Mouse (Mus musculus) G1E-ER4 (cell line): ENCODE measurements around the gene Pgbd5. TPM values are rescaled to one million over a fixed set of nuclear protein-coding genes. Genes with fewer than 3 reads are reported as not detected.

ENCODE experiments used
- GATA1 ChIP-seq: IDR thresholded peaks from one replicate; pipeline ENCODE4 v1.8.0; 2012; ENCODE audit warnings: low read length, inconsistent platforms
- polyA plus RNA-seq: library from polyadenylated mRNA; stranded (reverse); fragments of >175 nt; gene quantifications from 2 replicates; pipeline ENCODE4 v1.2.3, GENCODE M21; 2012

Pgbd5 gene
- not detected in 2 replicates for polyA plus RNA-seq

DNA sequence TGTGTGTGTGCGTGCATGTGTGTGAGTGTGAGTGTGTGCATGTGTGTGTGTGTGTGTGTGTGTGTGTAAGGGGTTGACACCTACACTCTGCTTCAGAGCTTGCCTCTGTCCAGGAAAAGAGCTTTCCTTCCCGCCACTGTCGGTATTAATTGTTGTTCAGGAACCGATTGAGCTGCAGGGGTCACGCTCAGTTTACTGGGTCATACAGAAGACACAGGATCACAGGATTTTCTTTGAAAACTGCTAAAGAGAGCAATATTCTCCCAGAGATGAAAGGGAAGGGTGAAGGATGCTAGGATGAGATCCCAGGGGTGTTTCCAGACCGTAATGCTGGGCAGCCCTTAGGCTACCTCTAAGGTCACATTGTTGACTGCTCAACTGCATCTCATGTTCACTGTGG is at the start of gene Pgbd5:
Gene Pgbd5 (minus strand): TSS at position 101 of the 400 bp plus-strand sequence.
- TF ChIP-seq GATA1 = no peak

DNA sequence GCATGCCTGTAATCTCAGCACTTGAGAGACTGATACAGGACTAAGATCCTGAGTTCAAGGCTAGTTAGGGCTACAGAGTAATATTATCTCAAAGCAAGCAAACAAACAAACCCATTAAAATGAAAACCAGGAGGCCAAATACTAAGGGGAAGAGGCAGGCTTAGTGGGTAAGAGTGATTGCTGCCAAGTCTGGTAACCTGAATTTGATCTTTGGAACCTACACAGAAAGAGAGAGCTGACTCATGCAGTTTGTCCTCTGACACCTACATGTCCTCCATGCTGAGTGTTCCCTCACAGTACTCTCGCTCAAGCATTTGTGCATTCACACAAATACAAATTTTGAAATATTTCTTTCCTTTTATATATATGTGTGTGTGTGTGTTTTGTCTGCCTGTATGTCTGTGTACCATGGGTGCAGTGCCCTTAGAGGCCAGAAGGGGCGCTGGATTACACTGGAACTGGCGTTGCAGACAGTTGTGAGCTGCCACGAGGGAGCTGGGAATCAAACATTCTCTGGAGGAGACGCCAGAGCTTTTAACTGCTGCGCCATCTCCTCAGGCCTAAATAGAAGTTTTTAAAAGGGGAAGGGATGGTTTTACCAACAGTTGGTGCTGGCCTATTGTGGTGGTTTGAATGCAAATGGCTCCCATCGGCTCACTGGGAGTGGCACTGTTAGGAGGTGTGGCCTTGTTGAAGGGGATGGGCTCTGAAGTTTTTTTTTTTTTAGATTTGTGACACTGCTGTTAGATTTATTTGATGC is 44.1 kb upstream of the Pgbd5 start:
- no peak for TF ChIP-seq GATA1

- TF ChIP-seq GATA1 = no peak
Observed at GRCm38 (mm10) chr8:124482790-124483189, 43.3 kb upstream of the Pgbd5 start.

- no peak for TF ChIP-seq GATA1
Observed at GRCm38 (mm10) chr8:124480321-124480720, 40.9 kb upstream of the Pgbd5 start.

GRCm38 (mm10) chr8:124479251-124479650 is 39.8 kb upstream of the Pgbd5 start:
- TF ChIP-seq GATA1 = no peak

- TF ChIP-seq GATA1 = no peak
Observed at GRCm38 (mm10) chr8:124476701-124477100, 37.2 kb upstream of the Pgbd5 start.

- no peak for TF ChIP-seq GATA1
Observed at GRCm38 (mm10) chr8:124475690-124476089, 36.2 kb upstream of the Pgbd5 start.

DNA sequence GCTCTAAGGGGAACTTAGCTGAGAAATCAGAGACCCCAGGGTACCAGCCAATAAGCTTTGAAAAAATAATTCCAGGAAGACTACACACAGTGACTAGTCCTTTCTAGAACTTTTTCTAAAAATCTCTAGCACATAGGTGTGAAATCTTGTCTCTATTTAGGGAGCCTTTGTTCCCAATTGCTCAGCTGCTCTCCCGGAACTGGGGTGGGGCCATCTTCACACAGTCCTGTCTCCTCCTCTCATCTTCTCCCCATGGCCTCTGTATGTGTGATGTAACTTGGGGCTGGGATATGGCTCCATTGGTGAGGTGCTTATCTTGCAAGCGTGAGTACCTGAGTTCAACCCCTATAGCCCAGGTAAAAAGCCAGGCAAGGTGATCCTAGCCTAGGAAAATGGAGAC is 25.2 kb upstream of the Pgbd5 start:
- no peak for TF ChIP-seq GATA1

- no peak for TF ChIP-seq GATA1
Observed at GRCm38 (mm10) chr8:124463111-124463510, 23.7 kb upstream of the Pgbd5 start.

DNA sequence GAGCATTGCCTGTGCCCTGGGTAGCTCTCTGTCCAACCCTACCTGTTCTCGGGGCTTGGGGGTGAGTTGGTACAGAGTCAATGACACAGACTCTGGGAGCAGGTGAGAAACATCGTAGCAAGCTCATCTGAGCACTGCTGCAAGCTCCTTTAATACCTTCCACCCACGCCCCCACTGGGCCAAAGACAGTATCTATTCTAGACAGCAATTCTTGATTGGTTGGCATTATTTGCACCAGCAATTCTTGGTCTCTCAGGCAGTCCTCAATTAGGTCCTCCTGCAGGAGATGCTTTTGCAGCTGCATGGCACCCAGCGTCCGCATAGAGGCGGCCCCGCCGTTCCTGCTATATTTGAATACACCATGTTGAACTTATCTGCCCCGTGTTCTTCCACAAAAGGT is 22.7 kb upstream of the Pgbd5 start:
- TF ChIP-seq GATA1 = no peak

GRCm38 (mm10) chr8:124461103-124461502 is 21.6 kb upstream of the Pgbd5 start:
- TF ChIP-seq GATA1 = no peak

GRCm38 (mm10) chr8:124460660-124461059 is 21.2 kb upstream of the Pgbd5 start:
- no peak for TF ChIP-seq GATA1

GRCm38 (mm10) chr8:124459627-124460026 is 20.2 kb upstream of the Pgbd5 start:
- no peak for TF ChIP-seq GATA1

DNA sequence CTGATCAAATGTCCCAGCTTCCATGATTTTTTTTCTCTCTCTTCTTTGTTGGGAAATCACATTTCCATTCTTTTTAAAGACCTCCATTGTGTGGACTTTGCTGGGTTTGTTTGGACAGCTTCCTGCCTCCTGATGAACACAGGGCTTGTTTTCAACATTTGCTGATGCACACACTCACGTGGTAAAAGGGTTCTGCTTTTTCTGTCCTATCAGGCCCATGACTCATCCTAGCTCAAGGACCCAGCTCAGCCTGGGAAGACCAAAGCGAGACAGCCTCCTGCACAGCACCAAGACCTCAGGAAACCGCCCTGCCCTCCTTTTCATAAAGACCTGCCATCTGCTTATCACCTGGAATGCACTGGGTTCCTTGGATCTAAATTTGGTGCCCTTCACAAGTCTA is 15.9 kb upstream of the Pgbd5 start:
- TF ChIP-seq GATA1 = no peak

GRCm38 (mm10) chr8:124450192-124450895 is 10.9 kb upstream of the Pgbd5 start:
- TF ChIP-seq GATA1 = no peak

DNA sequence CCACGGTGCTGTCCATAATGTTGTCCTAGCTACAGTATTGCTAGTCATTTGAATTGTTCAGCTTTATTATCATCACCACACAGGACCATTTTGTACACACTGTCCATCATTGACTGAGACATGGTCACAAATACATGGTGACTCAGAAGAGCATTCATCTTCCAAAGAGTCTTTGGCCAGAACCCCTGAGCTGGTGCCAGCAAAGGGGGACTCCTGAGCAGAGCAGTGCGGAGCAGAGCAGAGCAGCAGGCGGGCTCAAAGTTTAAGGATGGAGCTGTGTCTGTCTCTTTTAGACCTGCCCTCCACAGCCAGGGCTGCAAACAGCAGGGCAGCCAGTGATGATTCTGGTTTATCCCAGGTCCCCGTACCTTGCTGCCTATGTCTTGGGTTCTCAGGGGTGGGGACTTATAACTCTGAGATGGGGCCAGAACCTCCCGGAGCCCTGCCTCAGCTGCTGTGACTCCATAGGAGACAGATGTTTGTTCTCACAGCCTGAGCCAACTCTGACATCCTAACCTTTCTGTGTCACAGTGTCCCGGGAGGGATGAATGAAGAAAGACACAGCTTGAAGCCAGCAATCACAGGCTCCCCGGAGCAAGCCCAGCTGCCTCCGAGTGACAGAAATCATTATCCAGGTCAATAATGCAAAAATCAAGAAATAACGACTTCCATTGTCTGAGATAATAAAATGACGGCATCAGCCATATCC is 9.7 kb upstream of the Pgbd5 start:
- no peak for TF ChIP-seq GATA1
